Mouse (Mus musculus): ENCODE results near the gene Tubb1.

DNA sequence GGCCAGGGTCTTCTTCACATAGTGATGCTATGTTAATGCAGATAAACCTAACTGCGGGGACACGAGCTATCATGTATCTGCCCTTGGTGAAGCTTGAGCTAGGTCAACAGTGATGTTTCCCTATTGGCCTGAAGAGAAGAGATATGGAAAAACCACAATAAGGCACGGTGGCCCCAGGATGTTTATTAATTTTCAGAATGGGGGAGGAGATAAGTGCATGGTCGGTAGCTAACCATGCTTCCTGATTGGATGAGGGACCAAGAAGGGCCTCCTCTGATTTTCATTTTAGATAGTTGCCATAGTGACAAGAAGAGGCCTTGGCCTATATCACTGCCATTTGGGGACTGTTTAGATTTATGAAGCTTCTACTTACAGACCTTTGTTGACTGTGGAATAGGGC is 19.8 kb downstream of the Tubb1 start:
- TF ChIP-seq POLR2A (IDR thresholded peaks at IDR 0.05; ENCODE audit: low read depth, low read length) (no peak), CTCF (IDR thresholded peaks at IDR 0.05; ENCODE audit: extremely low read depth, insufficient read length, insufficient replicate concordance, low read depth, low read length) (no peak)

All from small intestine, adult 2 months (tissue).